Mouse (Mus musculus) heart, postnatal 0 days (tissue): ENCODE data around the gene Unc13a. TPM values are rescaled to one million over a fixed set of nuclear protein-coding genes. Genes with fewer than 3 reads are reported as not detected.

Source experiments
- ATAC-seq: fragments of 200-750 bp; cut with Nextera tagmentation; 2 replicates; pipeline ENCODE4 v1.8.0; 2017; ENCODE audit warnings: low read depth, moderate number of reproducible peaks, moderate library complexity; ENCODE audit not compliant: insufficient read depth
- DNase-seq: peaks from one replicate; pipeline ENCODE4 v3.0.0-alpha.2; 2016; ENCODE audit warnings: low spot score
- H3K27ac ChIP-seq: fragments of 300-500 bp; sonication (generic); 2 replicates; pipeline ENCODE4 v1.5.1; 2014; ENCODE audit warnings: low read depth, mild to moderate bottlenecking
- H3K27me3 ChIP-seq: fragments of 300-500 bp; sonication (generic); 2 replicates; pipeline ENCODE4 v1.6.1; 2014; ENCODE audit warnings: low read length, mixed read lengths; ENCODE audit not compliant: control insufficient read depth, insufficient read depth
- H3K36me3 ChIP-seq: fragments of 300-500 bp; sonication (generic); replicated peaks from 2 replicates; pipeline ENCODE4 v1.6.1; 2014; ENCODE audit warnings: low read length, mixed read lengths; ENCODE audit not compliant: control insufficient read depth, insufficient read depth
- H3K4me1 ChIP-seq: fragments of 300-500 bp; sonication (generic); 2 replicates; pipeline ENCODE4 v1.6.1; 2014; ENCODE audit warnings: antibody characterized with exemption; ENCODE audit not compliant: control insufficient read depth, insufficient read depth
- H3K4me2 ChIP-seq: fragments of 300-500 bp; sonication (generic); 2 replicates; pipeline ENCODE4 v1.6.1; 2014; ENCODE audit warnings: low read depth, mild to moderate bottlenecking, low read length, moderate library complexity
- H3K4me3 ChIP-seq: fragments of 300-500 bp; sonication (generic); 2 replicates; pipeline ENCODE4 v1.5.1; 2014; ENCODE audit warnings: low read depth, low read length
- H3K9ac ChIP-seq: fragments of 300-500 bp; sonication (generic); replicated peaks from 2 replicates; pipeline ENCODE4 v1.6.1; 2014; ENCODE audit warnings: low read depth, low read length, mixed read lengths
- H3K9me3 ChIP-seq: fragments of 300-500 bp; sonication (generic); replicated peaks from 2 replicates; pipeline ENCODE4 v1.6.1; 2016; ENCODE audit warnings: low read length; ENCODE audit not compliant: control insufficient read depth
- CTCF ChIP-seq: IDR thresholded peaks from 2 replicates; pipeline ENCODE4 v1.5.1; 2016; ENCODE audit warnings: antibody characterized with exemption, control low read depth, low read depth
- EP300 ChIP-seq: IDR thresholded peaks from 2 replicates; pipeline ENCODE4 v1.6.1; 2016; ENCODE audit warnings: antibody characterized with exemption, low read depth
- WGBS: fragments of 180-500 bp; shearing (Covaris S2); extraction: QIAGEN DNeasy Blood & Tissue Kit; methylation state at CpG from one replicate; pipeline ENCODE4 v1.1.7; 2014; 5-methylcytosine and 5-hydroxymethylcytosine counted together
- polyA plus RNA-seq: library from polyadenylated mRNA; unstranded; fragments of >200 nt; fragmentation: Nextera tagmentation; extraction: Ambion mirVana; gene quantifications from 2 replicates; pipeline ENCODE4 v1.2.1, GENCODE M21; 2015
- total RNA-seq: library from RNA; depleted of rRNA; stranded (reverse); fragments of >200 nt; gene quantifications from 2 replicates; pipeline ENCODE4 v1.2.3, GENCODE M21; 2014; ENCODE audit warnings: low replicate concordance

Gene Unc13a
- total and polyA plus RNA-seq, 2 experiments from 2014 or later = 0.57 to 0.60 TPM

DNA sequence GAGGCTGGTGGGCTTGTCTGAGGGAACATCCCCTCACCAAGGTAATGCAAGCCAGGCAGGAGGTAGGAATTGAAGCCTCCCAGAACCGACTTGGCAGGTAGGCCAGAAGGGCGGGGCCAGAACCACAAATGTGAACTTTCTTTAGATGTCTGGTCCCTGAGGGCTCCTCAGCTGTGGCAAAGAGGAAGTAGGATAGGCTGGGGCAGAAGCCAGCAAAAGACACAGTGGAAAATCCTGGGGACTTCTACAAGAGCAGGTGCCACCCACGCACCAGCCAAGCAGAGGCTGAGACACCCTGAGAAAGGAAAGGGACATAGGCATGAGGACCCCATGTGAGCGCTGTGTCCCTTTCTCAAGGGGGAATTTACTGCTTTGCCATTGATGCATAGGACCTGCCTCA, 74.8 kb downstream of the Unc13a start:
- 74% methylated on average over 4 of the region's 4 CpGs for WGBS
- no peaks in the 10 kb centered on the region for H3K9me3 ChIP-seq
- peaks cover 11% of the 10 kb centered on the region for H3K4me1 ChIP-seq
- TF ChIP-seq CTCF (no peak), EP300 (no peak)
- DNase-seq = no peak
- no peaks in the 10 kb centered on the region for H3K36me3 ChIP-seq
- no peak overlapping the region for H3K4me2 ChIP-seq
- H3K27me3 ChIP-seq = peaks cover 12% of the 10 kb centered on the region
- H3K27ac ChIP-seq = no peak overlapping the region
- H3K9ac ChIP-seq = no peak overlapping the region
- no peak overlapping the region for H3K4me3 ChIP-seq
- no peak for ATAC-seq

DNA sequence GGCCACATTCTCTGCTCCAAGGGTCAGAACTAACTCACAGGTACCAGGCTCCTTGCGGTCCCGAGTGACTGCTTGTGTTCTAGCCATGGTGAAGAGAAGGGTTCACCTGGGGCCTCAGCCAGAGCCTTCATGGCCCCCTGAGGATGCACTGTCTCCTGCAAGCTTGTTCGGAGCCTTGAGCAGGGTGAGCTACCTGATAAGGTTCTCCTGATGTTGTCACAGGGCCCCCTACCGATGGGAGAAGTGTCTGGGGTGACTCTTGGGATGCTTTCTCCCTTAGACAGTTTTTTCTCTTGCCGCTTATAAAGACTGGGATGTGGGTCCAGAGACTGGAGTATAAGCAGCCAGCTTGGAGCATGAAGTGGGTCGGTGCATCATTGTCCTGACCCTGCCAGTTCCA, 75.2 kb downstream of the Unc13a start:
- no peak for DNase-seq
- 58% methylated on average over 6 of the region's 6 CpGs for WGBS
- H3K4me2 ChIP-seq = no peak overlapping the region

DNA sequence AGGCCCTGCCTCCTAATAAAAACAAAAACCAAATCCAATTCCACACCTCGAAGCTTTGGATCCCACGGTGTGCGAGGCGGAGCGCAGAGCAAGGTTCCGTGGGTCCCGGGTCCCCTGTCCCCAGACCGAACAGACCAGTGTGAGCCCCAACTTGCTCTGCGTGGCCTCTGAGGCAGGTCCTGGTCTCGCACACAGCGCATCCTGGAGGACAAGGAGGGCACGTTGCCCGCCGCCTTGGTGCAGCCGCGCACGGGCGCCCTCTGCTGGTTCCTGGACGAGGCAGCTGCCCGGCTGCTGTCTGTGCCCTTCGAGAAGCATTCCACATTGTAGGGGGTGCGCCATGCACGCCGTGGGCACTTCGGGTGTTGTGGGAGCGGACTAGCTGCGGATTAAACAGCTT, 75.7 kb downstream of the Unc13a start:
- Histone ChIP-seq H3K9me3 (no peaks in the 10 kb centered on the region), H3K36me3 (no peaks in the 10 kb centered on the region), H3K27ac (no peak overlapping the region), H3K27me3 (peaks cover 4% of the 10 kb centered on the region; the same call in 1 of the 2 replicates), H3K4me3 (no peak overlapping the region), H3K4me2 (no peak overlapping the region), H3K9ac (no peak overlapping the region), H3K4me1 (peaks cover 17% of the 10 kb centered on the region)
- peak; percentile 16; the same call in 1 of the 2 replicates for ATAC-seq
- 13% methylated on average over 27 of the region's 27 CpGs for WGBS
- peak; percentile 63 for DNase-seq
- TF ChIP-seq CTCF (peak; percentile 99), EP300 (no peak)

More for the DNA sequence above, 75.2 kb downstream of the Unc13a start:
- Histone ChIP-seq H3K27me3 (peaks cover 8% of the 10 kb centered on the region), H3K4me3 (no peak overlapping the region), H3K27ac (no peak overlapping the region), H3K36me3 (no peaks in the 10 kb centered on the region), H3K4me1 (peaks cover 12% of the 10 kb centered on the region), H3K9ac (no peak overlapping the region), H3K9me3 (no peaks in the 10 kb centered on the region)
- ATAC-seq = no peak
- TF ChIP-seq EP300 (no peak), CTCF (no peak)

DNA sequence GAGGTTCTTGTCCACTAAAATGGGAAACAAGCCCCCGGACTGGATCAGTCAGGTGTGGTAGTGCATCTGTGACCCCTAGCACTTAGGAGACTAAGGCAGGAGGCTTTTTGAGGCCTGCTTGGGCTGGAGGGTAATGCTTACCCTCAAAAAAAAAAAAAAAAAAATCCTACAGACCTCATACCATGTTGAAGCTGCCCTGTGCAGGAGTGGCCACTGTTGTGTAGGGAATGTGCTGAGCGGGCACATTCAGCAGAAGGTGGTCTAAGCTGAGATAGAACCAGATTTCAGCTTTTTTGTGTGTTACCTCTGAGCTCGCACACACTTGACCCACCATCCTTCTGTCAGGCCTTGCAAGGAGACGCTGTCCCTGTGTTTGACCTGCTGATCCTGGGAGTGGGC, 77.2 kb downstream of the Unc13a start:
- H3K27ac ChIP-seq = no peak overlapping the region
- peaks cover 18% of the 10 kb centered on the region for H3K4me1 ChIP-seq
- no peaks in the 10 kb centered on the region for H3K27me3 ChIP-seq
- no peaks in the 10 kb centered on the region for H3K36me3 ChIP-seq
- no peak for ATAC-seq
- H3K4me2 ChIP-seq = no peak overlapping the region
- 93% methylated on average over 4 of the region's 4 CpGs for whole genome bisulfite sequencing
- no peak for DNase-seq
- no peak for TF ChIP-seq EP300
- no peak for TF ChIP-seq CTCF
- H3K4me3 ChIP-seq = no peak overlapping the region
- H3K9ac ChIP-seq = no peak overlapping the region
- no peaks in the 10 kb centered on the region for H3K9me3 ChIP-seq

DNA sequence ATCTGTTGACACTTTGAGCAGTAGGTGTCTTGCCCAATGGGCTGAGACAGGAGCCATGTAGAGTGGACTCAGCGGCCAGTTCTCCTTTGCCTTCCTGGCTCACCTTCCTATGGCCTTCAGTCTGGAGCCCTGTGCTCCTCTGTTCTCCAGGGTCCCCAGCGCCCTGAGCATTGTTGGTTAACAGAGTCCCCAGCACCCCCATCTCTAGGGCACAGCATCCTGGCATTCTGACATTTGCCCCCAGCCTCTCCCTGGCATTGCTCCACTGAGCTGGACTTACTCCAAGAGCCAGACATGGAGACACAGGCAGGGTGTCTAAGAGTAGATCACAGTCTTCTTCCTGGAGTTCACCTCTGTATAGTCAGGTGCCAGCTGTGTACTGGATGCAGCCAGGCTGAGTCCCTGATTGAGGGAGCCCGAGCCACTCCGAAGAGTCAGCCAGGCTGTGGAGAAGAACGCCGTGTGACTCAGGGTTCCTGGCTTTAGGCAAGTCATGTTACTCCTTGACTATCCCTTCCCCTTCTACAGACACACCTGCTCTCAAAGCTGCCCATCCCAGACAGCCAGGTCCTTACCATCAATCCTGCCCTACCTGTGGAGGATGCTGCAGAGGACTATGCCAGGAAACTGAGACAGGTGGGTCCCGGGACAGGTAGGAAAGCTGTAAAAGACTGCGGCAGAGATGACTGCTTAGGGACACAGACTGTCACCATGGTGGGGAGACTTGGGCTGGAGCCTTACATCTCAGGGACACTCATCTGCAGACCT, 77.8 kb downstream of the Unc13a start:
- Histone ChIP-seq H3K27me3 (no peaks in the 10 kb centered on the region), H3K4me1 (peaks cover 18% of the 10 kb centered on the region), H3K4me3 (no peak overlapping the region), H3K9ac (no peak overlapping the region), H3K4me2 (no peak overlapping the region), H3K36me3 (no peaks in the 10 kb centered on the region), H3K27ac (no peak overlapping the region), H3K9me3 (no peaks in the 10 kb centered on the region)
- no peak for TF ChIP-seq CTCF
- DNase-seq (no peak), ATAC-seq (no peak)
- WGBS = 91% methylated on average over 8 of the region's 8 CpGs
